Mouse (Mus musculus) thymus, adult 2 months (tissue): ENCODE results near the gene Tmem237.

Experiments used
- CTCF ChIP-seq: fragments of 200-500 bp; IDR thresholded peaks from 2 replicates; pipeline ENCODE4 v1.5.1; 2012; ENCODE audit warnings: mild to moderate bottlenecking, control low read depth, low read length, moderate library complexity, borderline replicate concordance; ENCODE audit not compliant: control insufficient read depth, poor library complexity, insufficient read depth; ENCODE audit errors: extremely low read depth
- POLR2A ChIP-seq: fragments of 200-500 bp; IDR thresholded peaks from 2 replicates; pipeline ENCODE4 v1.6.1; 2012; ENCODE audit warnings: mild to moderate bottlenecking, low read length, control low read depth, moderate library complexity; ENCODE audit not compliant: control insufficient read depth, poor library complexity, insufficient read depth; ENCODE audit errors: extremely low read depth

- TF ChIP-seq CTCF (no peak), POLR2A (no peak)
These were observed 5.3 kb upstream of the Tmem237 start for GRCm38 (mm10) chr1:59125558-59125957.
